Mouse (Mus musculus) layer of hippocampus, adult 8-10 months (tissue): Measurements from ENCODE around the gene Nrip2. TPM values are rescaled to one million over a fixed set of nuclear protein-coding genes. Genes with fewer than 3 reads are reported as not detected.

Experiments used
- DNase-seq, 2 experiments: peaks; one replicate each; pipeline ENCODE4 v3.0.0; 2022; ENCODE audit warnings: low spot score in 2 of 2
- total RNA-seq, 4 experiments: library from RNA; stranded (reverse); gene quantifications; 2 replicates each; pipeline ENCODE4 v1.2.4; 2022

Nrip2 gene
- total RNA-seq, 4 experiments from 2014 or later = 16.0 to 19.6 (median 17.5) TPM

- DNase-seq = no peak
Observed at GRCm38 (mm10) chr6:128397574-128398261, 1.4 kb upstream of the Nrip2 start.

DNA sequence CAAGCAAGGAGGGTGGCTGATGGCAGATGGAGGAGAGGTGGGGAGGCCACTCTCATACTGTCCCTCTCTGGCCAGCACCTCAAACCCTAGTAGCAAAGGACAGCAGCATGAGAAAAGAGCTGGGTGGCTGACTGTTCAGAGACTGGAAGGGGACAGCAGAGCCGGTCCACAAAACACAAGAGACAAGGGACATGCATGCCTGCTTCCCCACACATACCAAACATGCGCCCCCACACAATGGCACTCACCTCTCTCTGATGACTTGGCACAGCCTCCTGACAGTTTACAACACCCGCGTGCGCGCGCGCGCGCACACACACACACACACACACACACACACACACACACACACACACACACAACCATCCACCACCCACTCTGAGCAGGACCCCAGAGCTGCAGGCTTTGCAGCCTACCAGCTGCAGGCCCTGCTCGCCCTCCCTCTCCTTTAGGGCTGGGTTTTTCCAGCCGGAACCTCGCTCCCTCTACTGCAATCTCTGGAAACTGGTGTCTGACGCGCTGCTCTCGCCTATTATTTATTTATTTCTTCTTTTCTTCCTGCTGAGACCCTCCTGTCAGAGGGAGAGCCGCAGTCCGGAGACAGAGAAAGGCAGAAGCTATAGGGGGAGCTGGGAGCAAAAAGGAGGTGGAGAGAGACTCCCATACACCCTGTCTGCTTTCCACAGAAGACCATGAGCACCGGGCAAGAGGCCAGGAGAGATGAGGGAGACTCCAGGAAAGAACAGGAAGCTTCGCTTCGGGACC, 507 bp downstream of the Nrip2 start:
- peak; percentile 44 to 55 for DNase-seq

- DNase-seq = no peak
Observed at GRCm38 (mm10) chr6:128404708-128405107, 5.6 kb downstream of the Nrip2 start.

GRCm38 (mm10) chr6:128408544-128409125, 9.5 kb downstream of the Nrip2 start:
- DNase-seq = no peak

DNA sequence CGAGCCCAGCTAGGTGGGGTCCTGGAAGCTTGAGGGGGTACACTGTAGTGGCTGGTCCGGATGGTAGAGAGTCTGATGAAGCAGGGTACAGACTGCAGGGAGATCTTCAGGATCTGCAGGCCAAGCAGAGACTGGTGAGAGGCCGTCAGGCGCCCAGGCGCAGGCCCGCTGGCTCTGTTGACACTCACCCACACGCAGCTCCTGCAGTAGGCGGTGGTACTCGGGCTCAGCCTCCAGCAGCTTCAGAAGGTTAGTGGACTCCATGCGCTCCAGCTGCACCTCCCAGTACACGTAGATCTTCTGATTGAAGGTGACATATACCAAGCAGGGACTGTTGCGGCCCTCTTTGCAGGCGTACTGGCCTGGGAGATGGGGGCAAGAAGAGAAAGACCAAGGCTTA, 11.2 kb downstream of the Nrip2 start:
- DNase-seq = no peak

- peak; percentile 64 to 91 for DNase-seq
Observed at GRCm38 (mm10) chr6:128411115-128411514, 12.0 kb downstream of the Nrip2 start.

GRCm38 (mm10) chr6:128416169-128416568, 17.1 kb downstream of the Nrip2 start:
- DNase-seq = no peak

GRCm38 (mm10) chr6:128418076-128418475, 19.0 kb downstream of the Nrip2 start:
- DNase-seq = no peak

GRCm38 (mm10) chr6:128421036-128421435, 21.9 kb downstream of the Nrip2 start:
- DNase-seq = no peak

GRCm38 (mm10) chr6:128421480-128421879, 22.4 kb downstream of the Nrip2 start:
- no peak for DNase-seq

- no peak for DNase-seq
Observed at GRCm38 (mm10) chr6:128423496-128424268, 24.6 kb downstream of the Nrip2 start.

DNA sequence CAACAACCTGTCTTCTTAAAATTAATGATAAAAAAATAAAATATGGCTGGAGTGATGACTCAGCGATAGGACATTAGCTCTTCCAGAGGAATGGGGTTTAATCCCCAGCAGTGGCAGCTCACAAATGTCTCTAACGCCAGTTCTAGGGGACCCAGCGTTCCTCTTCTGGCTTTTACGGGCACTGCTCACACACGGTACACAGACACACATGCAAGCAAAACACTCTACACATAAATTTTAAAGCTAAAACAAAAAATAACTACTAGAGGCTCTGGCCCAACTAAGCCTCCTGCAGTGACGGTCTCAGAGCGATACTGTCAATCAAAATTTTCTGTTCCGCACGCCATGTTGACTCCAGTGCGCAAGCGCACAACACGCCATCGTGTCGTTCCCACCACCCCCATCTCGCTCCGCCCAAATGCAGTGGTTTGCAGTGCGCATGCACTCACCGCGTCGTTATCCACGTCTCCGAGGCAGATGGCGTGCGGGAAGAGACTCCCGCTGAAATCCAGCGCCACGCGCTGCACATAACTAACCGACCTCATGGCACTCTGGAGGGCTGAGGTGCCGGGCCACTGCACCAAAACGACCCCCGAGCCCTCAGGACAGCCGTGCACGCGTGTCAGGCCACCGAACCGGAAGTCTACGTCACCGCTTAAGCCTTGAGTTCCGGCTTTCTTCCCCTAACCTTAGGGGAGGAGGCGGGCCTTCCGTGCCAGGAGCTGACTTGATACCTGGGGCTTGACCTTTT, 25.3 kb downstream of the Nrip2 start, which contains the start of gene Itfg2:
Itfg2 (minus strand) TSS at position 663 of the 751 bp plus-strand sequence.
- peak; percentile 96 to 97 for DNase-seq

DNA sequence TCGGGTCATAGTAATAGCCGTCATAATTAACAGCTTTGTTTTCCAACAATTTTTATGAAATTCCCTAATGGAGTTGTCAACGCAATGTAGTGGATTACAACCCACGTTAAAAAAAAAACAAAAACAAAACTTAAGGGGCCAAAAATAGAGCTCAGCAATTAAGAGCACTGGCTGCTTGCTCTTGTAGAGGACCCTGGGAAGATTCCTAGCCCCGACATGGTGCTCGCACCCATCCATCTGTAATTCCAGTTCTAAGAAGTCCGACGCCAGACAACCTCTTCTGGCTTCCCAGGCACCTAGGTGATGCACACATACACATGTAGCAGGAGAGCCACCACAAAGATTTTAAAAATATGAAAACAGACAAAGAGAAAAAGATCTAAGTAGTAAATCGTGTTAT, 25.9 kb downstream of the Nrip2 start:
- DNase-seq = no peak

GRCm38 (mm10) chr6:128427571-128427970, 28.5 kb downstream of the Nrip2 start:
- DNase-seq = no peak

DNA sequence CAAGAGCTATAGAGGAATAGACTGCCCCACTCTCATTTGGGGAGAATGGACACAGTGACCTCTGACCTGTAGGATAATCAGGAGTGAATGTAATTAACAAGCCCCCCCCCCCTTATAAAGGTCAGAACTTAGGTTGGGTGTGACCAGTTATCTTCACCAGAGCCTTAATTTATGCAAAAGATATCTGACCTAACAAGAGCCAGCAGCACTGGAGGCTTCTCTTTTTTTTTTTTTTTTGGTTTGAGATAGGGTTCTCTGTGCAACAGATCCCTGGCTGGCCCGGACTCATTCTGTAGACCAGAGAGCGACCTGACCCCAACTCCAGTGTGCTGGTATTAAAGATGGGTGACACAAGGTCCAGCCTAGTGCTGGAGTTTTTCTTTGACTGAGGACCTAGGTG, 30.2 kb downstream of the Nrip2 start:
- no peak for DNase-seq

GRCm38 (mm10) chr6:128429826-128430225, 30.7 kb downstream of the Nrip2 start:
- no peak for DNase-seq

GRCm38 (mm10) chr6:128432356-128432915, 33.3 kb downstream of the Nrip2 start:
- no peak for DNase-seq

DNA sequence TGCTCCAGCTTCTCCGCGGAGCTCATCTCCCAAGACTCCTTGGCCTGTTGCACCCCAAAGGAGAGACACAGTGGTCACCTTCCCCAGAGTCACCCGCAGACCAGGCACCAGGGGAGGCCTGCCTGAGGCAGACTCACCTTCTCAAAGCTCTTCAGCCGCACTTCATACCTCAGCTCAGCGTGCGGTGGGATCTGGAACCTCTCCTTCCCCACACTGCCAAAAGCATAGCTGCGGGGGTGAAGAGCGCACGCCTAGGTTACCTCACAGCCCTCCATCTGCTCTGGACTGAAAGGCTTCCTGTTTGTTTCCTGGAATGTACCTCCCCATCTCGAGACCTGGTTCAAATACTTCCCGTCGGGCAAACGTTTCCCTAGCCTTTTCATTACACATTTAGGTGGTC, 34.5 kb downstream of the Nrip2 start:
- DNase-seq = no peak

GRCm38 (mm10) chr6:128435474-128435873, 36.4 kb downstream of the Nrip2 start:
- DNase-seq = no peak

DNA sequence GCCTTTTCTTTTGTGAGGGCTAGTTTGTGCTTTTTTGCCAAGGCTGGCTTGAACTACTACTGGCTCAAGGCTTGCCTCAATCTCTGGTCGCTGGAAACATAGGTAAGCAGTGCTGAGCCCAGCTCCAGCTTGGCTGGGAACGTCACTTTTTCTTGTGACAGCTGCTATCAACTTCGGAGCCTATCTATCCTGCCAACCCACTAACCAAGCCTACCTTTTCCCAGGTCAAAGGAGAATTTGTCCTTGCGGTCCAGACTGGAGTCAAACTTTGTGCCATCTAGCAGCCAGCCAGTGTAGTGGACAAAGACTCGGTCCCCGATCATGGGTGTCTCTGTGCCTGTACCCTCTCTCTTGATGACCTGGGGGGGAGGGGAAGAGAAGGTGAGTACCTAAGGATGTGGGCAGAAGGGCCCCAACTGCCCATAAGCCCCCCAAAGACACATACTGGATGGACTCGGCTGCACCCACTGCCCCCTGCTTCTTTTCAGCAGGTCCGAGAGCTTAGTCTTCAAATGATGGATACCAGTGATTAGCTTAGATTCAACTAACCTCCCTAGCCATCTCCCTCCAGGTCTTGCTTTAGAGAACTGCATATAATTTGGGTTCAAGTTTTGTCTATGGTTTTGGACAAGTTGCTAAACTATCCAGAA, 37.4 kb downstream of the Nrip2 start:
- DNase-seq = no peak
